Mouse (Mus musculus): Measurements from ENCODE around the gene Slc16a11. TPM values are rescaled to one million over a fixed set of nuclear protein-coding genes. Genes with fewer than 3 reads are reported as not detected.

Slc16a11 gene
- polyA plus RNA-seq, 1 experiment from 2014 or later, result 1.1 TPM

- Histone ChIP-seq H3K9ac (ENCODE audit: low read depth, low read length) (no peak overlapping the region), H3K27ac (ENCODE audit: low read length) (no peak overlapping the region), H3K4me3 (ENCODE audit: low read depth, low read length) (no peak overlapping the region), H3K9me3 (replicated peaks; ENCODE audit: control insufficient read depth, low read length) (no peaks in the 10 kb centered on the region), H3K4me1 (ENCODE audit: control insufficient read depth, low read depth, low read length) (no peaks in the 10 kb centered on the region), H3K36me3 (ENCODE audit: control insufficient read depth, insufficient read depth) (no peaks in the 10 kb centered on the region), H3K4me2 (ENCODE audit: low read depth, low read length) (no peak overlapping the region), H3K27me3 (ENCODE audit: control insufficient read depth, insufficient read depth, low read depth, low read length) (no peaks in the 10 kb centered on the region)
- no peak for ATAC-seq (ENCODE audit: low read depth)
- WGBS (ENCODE audit: insufficient replicate concordance), result 56% methylated on average over 11 of the region's 11 CpGs
Observed at GRCm38 (mm10) chr11:70193354-70194285, 18.9 kb upstream of the Slc16a11 start.

DNA sequence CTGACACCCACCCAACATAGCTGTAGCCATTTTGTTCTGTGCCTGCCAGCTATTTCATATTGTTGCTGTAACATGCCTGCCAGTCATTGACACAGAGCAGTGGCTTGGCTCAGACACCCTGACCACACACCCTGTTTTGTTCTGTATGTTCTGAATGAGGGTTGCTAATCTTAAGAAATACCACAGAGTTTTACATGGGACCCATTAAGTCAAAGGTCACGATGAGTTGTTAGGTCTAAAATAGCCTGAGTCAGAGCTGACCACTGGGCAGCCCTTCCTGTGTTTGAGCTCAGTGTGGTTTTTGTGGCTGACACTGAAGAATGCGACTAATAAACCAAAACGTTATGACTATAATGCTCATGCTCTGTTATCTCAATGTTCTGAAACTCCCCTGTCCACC, 14.2 kb upstream of the Slc16a11 start:
- 38% methylated on average over 3 of the region's 3 CpGs for WGBS (ENCODE audit: insufficient replicate concordance)
- no peaks in the 10 kb centered on the region for H3K36me3 ChIP-seq (ENCODE audit: control insufficient read depth, insufficient read depth)
- no peaks in the 10 kb centered on the region for H3K4me1 ChIP-seq (ENCODE audit: control insufficient read depth, low read depth, low read length)
- H3K4me3 ChIP-seq (ENCODE audit: low read depth, low read length), result no peak overlapping the region
- H3K4me2 ChIP-seq (ENCODE audit: low read depth, low read length), result no peak overlapping the region
- no peak overlapping the region for H3K27ac ChIP-seq (ENCODE audit: low read length)
- H3K9ac ChIP-seq (ENCODE audit: low read depth, low read length), result no peak overlapping the region
- no peaks in the 10 kb centered on the region for H3K27me3 ChIP-seq (ENCODE audit: control insufficient read depth, insufficient read depth, low read depth, low read length)
- no peaks in the 10 kb centered on the region for H3K9me3 ChIP-seq (replicated peaks; ENCODE audit: control insufficient read depth, low read length)
- ATAC-seq (ENCODE audit: low read depth), result no peak

DNA sequence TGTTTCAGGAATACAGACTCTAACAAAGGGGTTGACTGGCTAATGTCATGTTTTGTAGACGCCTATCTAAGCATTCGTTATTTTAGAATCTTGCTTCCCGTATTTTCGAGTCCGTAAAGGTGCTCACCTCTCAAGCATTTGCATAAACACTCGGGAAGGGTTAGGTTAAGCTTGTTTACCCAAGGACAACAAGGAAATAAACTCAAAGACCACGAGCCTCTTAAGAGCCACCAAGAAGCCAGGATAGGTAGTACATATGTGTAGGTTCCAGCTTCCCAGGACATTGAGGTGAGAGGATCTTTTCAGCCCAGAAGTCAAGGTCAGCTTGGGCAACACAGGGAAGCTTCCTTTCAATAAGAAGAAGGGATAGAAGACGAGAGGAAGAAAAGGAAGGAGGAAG, 13.4 kb upstream of the Slc16a11 start:
- H3K4me2 ChIP-seq (ENCODE audit: low read depth, low read length), result no peak overlapping the region
- no peak overlapping the region for H3K9ac ChIP-seq (ENCODE audit: low read depth, low read length)
- H3K27ac ChIP-seq (ENCODE audit: low read length), result no peak overlapping the region
- WGBS (ENCODE audit: insufficient replicate concordance), result 59% methylated on average over 8 of the region's 8 CpGs
- no peaks in the 10 kb centered on the region for H3K36me3 ChIP-seq (ENCODE audit: control insufficient read depth, insufficient read depth)
- no peaks in the 10 kb centered on the region for H3K27me3 ChIP-seq (ENCODE audit: control insufficient read depth, insufficient read depth, low read depth, low read length)
- H3K4me1 ChIP-seq (ENCODE audit: control insufficient read depth, low read depth, low read length), result no peaks in the 10 kb centered on the region
- ATAC-seq (ENCODE audit: low read depth), result no peak
- no peaks in the 10 kb centered on the region for H3K9me3 ChIP-seq (replicated peaks; ENCODE audit: control insufficient read depth, low read length)
- H3K4me3 ChIP-seq (ENCODE audit: low read depth, low read length), result no peak overlapping the region

- ATAC-seq (ENCODE audit: low read depth), result no peak
- WGBS (ENCODE audit: insufficient replicate concordance), result 73% methylated on average over 5 of the region's 5 CpGs
- H3K27ac ChIP-seq (ENCODE audit: low read length), result no peak overlapping the region
Observed at GRCm38 (mm10) chr11:70200036-70200608, 12.4 kb upstream of the Slc16a11 start.

DNA sequence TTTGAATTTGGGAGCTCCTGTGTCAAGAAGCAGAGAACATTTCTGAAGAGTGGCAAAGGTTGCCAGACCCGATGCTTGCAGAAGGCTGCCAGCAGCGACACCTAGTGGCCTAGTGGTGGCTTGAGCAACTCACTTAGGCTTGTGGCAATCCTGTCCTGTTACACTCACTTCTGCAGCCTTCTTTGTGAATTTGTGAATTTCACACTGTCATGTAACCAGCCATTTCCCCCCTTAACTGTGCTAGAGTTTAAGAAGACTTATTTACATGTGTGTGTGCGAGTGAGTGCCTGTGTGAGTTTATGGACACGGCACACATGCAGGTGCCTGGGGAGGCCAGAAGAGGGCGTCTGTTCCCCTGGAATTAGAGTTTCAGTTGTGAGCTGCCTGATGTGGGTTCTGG, 10.9 kb upstream of the Slc16a11 start:
- no peak for ATAC-seq (ENCODE audit: low read depth)
- Histone ChIP-seq H3K4me2 (ENCODE audit: low read depth, low read length) (no peak overlapping the region), H3K27me3 (ENCODE audit: control insufficient read depth, insufficient read depth, low read depth, low read length) (no peaks in the 10 kb centered on the region), H3K36me3 (ENCODE audit: control insufficient read depth, insufficient read depth) (no peaks in the 10 kb centered on the region), H3K27ac (ENCODE audit: low read length) (no peak overlapping the region), H3K9me3 (replicated peaks; ENCODE audit: control insufficient read depth, low read length) (no peaks in the 10 kb centered on the region), H3K9ac (ENCODE audit: low read depth, low read length) (no peak overlapping the region), H3K4me3 (ENCODE audit: low read depth, low read length) (no peak overlapping the region), H3K4me1 (ENCODE audit: control insufficient read depth, low read depth, low read length) (no peaks in the 10 kb centered on the region)
- 34% methylated on average over 5 of the region's 5 CpGs for WGBS (ENCODE audit: insufficient replicate concordance)

More at GRCm38 (mm10) chr11:70200036-70200608, 12.4 kb upstream of the Slc16a11 start:
- Histone ChIP-seq H3K9me3 (replicated peaks; ENCODE audit: control insufficient read depth, low read length) (no peaks in the 10 kb centered on the region), H3K4me3 (ENCODE audit: low read depth, low read length) (no peak overlapping the region), H3K4me2 (ENCODE audit: low read depth, low read length) (no peak overlapping the region), H3K4me1 (ENCODE audit: control insufficient read depth, low read depth, low read length) (no peaks in the 10 kb centered on the region), H3K9ac (ENCODE audit: low read depth, low read length) (no peak overlapping the region), H3K27me3 (ENCODE audit: control insufficient read depth, insufficient read depth, low read depth, low read length) (no peaks in the 10 kb centered on the region), H3K36me3 (ENCODE audit: control insufficient read depth, insufficient read depth) (no peaks in the 10 kb centered on the region)

DNA sequence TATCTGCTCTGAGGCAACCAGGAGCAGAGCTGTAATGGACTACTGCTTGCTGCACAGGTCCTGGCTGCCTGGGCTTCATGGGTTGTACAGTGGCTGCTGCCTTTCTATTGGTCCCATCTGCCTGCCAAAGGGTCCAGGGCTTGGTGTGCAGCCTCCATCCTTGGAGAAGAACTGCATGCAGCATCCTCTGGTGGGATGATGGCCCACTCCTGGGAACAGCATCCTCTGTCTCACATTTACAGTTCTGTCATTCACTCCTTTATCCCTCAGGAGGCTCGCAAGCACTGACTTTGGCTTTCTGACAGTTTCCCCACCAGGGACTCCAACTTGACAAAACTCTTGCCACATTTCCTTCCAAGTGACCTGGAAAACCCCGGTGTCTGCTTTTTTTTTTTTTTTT, 5.8 kb upstream of the Slc16a11 start:
- ATAC-seq (ENCODE audit: low read depth), result no peak
- H3K9me3 ChIP-seq (replicated peaks; ENCODE audit: control insufficient read depth, low read length), result no peaks in the 10 kb centered on the region

DNA sequence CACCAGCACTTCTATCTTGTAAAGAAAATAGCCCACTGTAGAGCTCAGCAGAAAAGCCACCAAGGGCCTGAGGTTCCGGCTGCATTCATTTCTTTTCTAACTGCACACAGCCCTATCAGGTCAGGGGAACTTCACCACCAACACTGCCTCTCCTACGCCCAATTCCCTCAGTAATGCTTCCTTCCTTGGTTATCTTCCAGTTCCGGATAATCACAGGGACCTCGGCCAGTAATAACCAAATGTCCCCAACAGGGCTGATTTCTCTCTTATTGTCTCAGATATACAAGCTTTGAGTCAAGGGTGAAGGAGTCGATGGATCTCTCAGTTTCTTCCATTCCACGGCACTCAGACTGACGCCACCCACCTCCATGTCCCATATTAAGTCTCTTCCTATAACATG, 5.3 kb upstream of the Slc16a11 start:
- Histone ChIP-seq H3K4me2 (ENCODE audit: low read depth, low read length) (no peak overlapping the region), H3K4me1 (ENCODE audit: control insufficient read depth, low read depth, low read length) (no peaks in the 10 kb centered on the region)

More for the DNA sequence above, 5.8 kb upstream of the Slc16a11 start:
- Histone ChIP-seq H3K4me1 (ENCODE audit: control insufficient read depth, low read depth, low read length) (no peaks in the 10 kb centered on the region), H3K27me3 (ENCODE audit: control insufficient read depth, insufficient read depth, low read depth, low read length) (no peaks in the 10 kb centered on the region), H3K27ac (ENCODE audit: low read length) (no peak overlapping the region), H3K36me3 (ENCODE audit: control insufficient read depth, insufficient read depth) (no peaks in the 10 kb centered on the region), H3K9ac (ENCODE audit: low read depth, low read length) (no peak overlapping the region), H3K4me3 (ENCODE audit: low read depth, low read length) (no peak overlapping the region), H3K4me2 (ENCODE audit: low read depth, low read length) (no peak overlapping the region)
- 44% methylated on average over 2 of the region's 2 CpGs for WGBS (ENCODE audit: insufficient replicate concordance)

DNA sequence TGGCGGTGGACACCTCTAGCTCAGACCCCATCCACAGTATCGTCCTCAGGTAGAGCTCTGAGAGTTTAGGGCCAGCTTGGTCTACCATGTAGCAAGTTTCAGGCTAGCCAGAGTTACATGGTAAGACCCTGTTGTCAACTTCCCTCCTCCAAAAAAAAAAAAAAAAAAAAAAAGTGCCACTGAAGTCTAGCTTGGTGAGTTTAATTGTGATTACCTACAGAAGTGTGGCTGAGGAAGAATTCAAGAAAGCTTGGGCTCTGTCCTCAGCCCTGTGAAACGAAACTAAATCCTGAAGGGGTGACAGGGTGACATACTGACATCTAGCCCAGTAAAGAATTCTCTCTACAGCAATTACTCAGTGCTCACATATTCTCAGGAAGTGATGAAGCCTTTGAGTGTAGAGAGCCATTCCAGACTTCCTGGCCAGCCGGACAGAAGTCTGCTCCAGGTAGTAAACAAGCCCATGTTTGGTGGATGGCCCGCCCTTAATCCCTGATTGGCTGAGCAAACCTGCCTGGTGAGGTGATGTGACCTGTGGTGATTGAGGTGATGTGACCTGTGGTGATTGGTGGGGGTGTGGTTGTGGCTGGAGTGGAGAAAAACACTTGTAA, 3.7 kb upstream of the Slc16a11 start:
- H3K4me1 ChIP-seq (ENCODE audit: control insufficient read depth, low read depth, low read length), result no peaks in the 10 kb centered on the region; the same call in none of the 2 replicates
- no peaks in the 10 kb centered on the region for H3K36me3 ChIP-seq (ENCODE audit: control insufficient read depth, insufficient read depth)
- no peak for ATAC-seq (ENCODE audit: low read depth)
- no peak overlapping the region for H3K4me3 ChIP-seq (ENCODE audit: low read depth, low read length)
- no peak overlapping the region for H3K4me2 ChIP-seq (ENCODE audit: low read depth, low read length)
- 56% methylated on average over 5 of the region's 5 CpGs for WGBS (ENCODE audit: insufficient replicate concordance)
- peaks cover 19% of the 10 kb centered on the region for H3K27me3 ChIP-seq (ENCODE audit: control insufficient read depth, insufficient read depth, low read depth, low read length)
- no peak overlapping the region for H3K27ac ChIP-seq (ENCODE audit: low read length)
- no peak overlapping the region for H3K9ac ChIP-seq (ENCODE audit: low read depth, low read length)
- H3K9me3 ChIP-seq (replicated peaks; ENCODE audit: control insufficient read depth, low read length), result no peaks in the 10 kb centered on the region

More for the DNA sequence above, 5.3 kb upstream of the Slc16a11 start:
- Histone ChIP-seq H3K36me3 (ENCODE audit: control insufficient read depth, insufficient read depth) (no peaks in the 10 kb centered on the region), H3K27me3 (ENCODE audit: control insufficient read depth, insufficient read depth, low read depth, low read length) (peaks cover 4% of the 10 kb centered on the region), H3K9ac (ENCODE audit: low read depth, low read length) (no peak overlapping the region), H3K4me3 (ENCODE audit: low read depth, low read length) (no peak overlapping the region), H3K27ac (ENCODE audit: low read length) (no peak overlapping the region), H3K9me3 (replicated peaks; ENCODE audit: control insufficient read depth, low read length) (no peaks in the 10 kb centered on the region)
- 58% methylated on average over 7 of the region's 7 CpGs for WGBS (ENCODE audit: insufficient replicate concordance)
- no peak for ATAC-seq (ENCODE audit: low read depth)

DNA sequence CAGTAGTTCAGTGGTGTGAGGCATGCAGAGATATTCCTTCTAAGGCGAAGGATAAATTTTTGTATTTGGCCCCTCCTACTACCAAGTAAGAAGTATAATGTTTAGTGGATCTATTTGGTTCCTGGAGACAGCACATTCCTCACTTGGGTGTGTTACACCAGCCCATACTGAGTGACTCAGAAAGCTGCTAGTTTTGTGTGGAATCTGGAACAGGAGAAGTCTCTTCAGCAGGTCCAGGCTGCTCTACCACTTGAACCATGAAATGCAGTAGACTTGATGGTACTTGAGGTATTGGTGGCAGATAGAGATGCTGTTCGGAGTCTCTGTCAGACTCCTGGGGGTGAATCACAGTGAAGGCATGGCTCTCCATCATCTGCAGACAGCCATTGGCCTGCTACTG, 1.9 kb upstream of the Slc16a11 start:
- Histone ChIP-seq H3K27me3 (ENCODE audit: control insufficient read depth, insufficient read depth, low read depth, low read length) (peaks cover 37% of the 10 kb centered on the region), H3K9me3 (replicated peaks; ENCODE audit: control insufficient read depth, low read length) (no peaks in the 10 kb centered on the region), H3K4me1 (ENCODE audit: control insufficient read depth, low read depth, low read length) (peaks cover 8% of the 10 kb centered on the region), H3K9ac (ENCODE audit: low read depth, low read length) (no peak overlapping the region), H3K4me2 (ENCODE audit: low read depth, low read length) (no peak overlapping the region), H3K4me3 (ENCODE audit: low read depth, low read length) (no peak overlapping the region), H3K27ac (ENCODE audit: low read length) (no peak overlapping the region), H3K36me3 (ENCODE audit: control insufficient read depth, insufficient read depth) (no peaks in the 10 kb centered on the region)
- no peak for ATAC-seq (ENCODE audit: low read depth)
- 67% methylated on average over 2 of the region's 2 CpGs for WGBS (ENCODE audit: insufficient replicate concordance)

Data from liver, embryonic 16.5 days (tissue).